Mouse (Mus musculus) spleen, adult 10 weeks (tissue): ENCODE data around the gene Map3k5. TPM values are rescaled to one million over a fixed set of nuclear protein-coding genes. Genes with fewer than 3 reads are reported as not detected.

Source experiments
- polyA plus RNA-seq: library from polyadenylated mRNA; stranded (reverse); fragments of 350-450 nt; fragmentation: Illumina TruSeq; extraction: RNeasy Lipid Tissue Mini Kit (QIAGEN cat#74804); gene quantifications from one replicate; pipeline ENCODE4 v1.2.3, GENCODE M21; 2015; ENCODE audit warnings: low replicate concordance; ENCODE audit not compliant: insufficient read depth

The Map3k5 gene
- 32.6 TPM for polyA plus RNA-seq

DNA sequence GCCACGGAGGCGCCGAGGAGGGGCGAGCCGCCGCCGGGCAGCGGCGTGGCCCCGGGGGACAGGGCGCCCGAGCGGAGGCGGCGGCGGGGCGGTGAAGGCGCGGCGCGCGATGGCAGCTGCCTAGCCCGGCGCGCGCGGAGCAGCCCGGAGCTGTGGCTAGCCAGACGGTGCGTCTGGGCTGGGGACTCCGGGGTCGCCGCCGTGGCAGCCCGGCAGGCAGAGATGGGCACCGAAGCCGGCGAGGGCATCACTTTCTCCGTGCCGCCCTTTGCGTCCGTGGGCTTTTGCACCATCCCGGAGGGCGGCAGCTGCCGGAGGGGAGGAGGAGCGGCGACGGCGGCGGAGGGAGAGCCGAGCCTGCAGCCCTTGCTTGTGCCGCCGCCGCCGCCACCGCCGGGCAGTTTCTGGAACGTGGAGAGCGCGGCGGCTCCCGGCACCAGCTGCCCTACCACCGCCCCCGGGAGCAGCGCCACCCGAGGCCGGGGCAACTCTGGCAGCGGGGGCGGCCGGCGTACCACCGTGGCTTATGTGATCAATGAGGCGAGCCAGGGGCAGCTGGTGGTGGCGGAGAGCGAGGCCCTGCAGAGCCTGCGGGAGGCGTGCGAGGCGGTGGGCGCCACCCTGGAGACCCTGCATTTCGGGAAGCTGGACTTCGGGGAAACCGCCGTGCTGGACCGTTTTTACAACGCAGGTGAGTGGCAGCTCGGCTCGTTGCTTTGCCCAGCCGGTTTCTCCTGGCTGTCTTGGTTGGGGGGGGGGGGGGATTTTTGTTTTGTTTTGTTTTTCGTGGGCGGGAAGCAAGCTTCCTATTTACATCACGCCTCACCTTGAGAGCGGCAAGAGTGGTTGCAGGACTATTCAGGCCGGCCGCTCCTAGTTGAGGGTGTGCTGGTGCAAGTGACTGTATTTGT is at the start of gene Map3k5:
Map3k5 (plus strand) TSS at position 89 of the 911 bp plus-strand sequence.

DNA sequence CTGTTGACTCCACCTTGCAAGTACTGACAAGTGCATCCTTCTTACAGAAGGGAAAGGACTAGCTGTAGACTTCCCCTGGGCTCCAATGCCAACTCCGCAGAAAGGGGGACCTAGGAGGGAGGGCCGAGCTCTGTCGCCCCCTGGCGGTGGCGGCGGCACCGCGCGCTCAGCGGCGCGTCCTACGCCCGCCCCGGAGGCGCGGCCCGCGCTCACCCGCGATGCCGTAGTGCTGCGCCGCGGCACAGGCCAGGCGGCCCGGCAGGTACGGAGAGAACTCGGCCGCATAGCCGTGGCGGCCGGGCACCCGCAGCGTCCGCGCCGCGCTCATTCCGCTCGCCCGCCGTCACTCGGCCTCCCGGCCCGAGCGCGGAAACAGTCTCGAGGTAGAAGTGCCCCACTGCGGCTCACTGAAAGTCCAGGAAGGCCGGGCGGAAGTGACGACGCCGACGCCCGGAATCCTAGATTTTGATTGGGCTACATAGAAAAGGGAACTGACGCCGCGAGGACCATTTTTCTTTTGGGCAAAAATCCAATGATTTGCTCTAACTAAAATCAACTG is 26.9 kb upstream of the Map3k5 start, which contains the start of gene Pex7:
Pex7 (minus strand) TSS at position 444 of the 559 bp plus-strand sequence.

DNA sequence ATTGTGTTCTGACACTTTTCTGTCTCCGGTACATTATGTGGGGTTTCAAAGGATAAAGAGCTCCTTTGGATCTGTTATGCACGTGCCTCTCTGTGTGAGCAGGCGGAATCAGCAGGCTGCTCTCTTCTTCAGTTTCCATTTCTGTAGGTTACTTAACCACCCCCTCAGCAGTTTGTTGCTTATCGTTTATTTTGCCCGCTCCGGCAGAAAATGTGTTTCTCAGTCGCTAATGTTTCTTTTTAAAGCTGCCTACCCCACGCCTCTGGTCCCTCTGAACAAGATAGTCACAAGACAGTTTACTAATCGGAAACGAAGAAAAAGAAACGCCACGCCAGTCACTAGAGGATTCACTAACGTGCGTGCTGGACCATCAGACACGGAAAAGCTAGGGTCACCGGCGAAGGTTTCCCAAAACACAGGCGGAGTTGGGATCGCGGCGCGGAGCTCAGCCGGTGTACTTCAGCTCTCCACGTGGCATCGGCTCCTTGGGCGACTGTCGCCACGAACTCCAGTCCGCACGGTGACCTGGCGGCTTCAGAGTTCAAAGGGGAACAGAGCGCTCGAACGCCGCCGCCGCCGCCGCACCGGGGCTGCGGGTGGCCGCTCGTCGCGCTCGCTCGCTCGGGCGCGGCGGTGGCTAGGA is 214.0 kb downstream of the Map3k5 start, which contains the start of gene Map7:
Map7 (plus strand) TSS at position 342 of the 643 bp plus-strand sequence.

Other genes starting within 250 kb of the Map3k5 start
- gene Il20ra, start 221.9 kb upstream of the Map3k5 start, polyA plus RNA-seq: not detected
- gene Slc35d3, start 83.0 kb upstream of the Map3k5 start, polyA plus RNA-seq: 1.5 TPM
- gene Pex7, start 26.8 kb upstream of the Map3k5 start, polyA plus RNA-seq: 27.4 TPM
- gene Map7, start 214.0 kb downstream of the Map3k5 start, polyA plus RNA-seq: 12.8 TPM